Mouse (Mus musculus): Measurements from ENCODE around the gene Vmn2r25. TPM values are rescaled to one million over a fixed set of nuclear protein-coding genes. Genes with fewer than 3 reads are reported as not detected.

The Vmn2r25 gene
- 0.01 TPM in 1 of 2 replicates, not detected in the other for polyA plus RNA-seq (2021; fragmentation: Nextera tagmentation)
- long read RNA-seq, experiment 1, result 0 reads
- long read RNA-seq, experiment 2, result 0 reads

GRCm38 (mm10) chr6:123853363-123853762 lies at the start of gene Vmn2r25:
Vmn2r25 (minus strand) TSS chr6:123853463.

DNA sequence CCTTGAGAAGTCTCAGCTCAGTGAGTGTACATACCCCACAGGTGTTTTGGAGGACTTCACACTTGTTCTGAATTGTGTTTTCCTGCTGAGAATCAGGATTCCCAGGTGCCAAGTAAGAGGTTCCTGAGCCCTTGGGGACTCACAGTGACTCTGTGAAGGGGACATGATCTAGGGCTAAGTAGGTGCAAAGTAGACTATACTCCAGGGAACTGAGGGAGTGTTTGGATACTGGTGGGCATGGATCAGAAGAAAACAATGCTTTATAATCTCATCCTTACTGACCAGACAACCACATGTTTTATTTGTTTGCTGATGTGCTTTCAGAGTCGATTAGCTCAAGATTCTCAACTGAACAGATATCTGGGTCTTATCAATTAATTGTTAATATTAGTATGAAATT lies 74.7 kb downstream of the Vmn2r25 start, which contains the start of gene Vmn2r24:
Vmn2r24 (plus strand) TSS at position 301 of the 400 bp plus-strand sequence.

Other genes starting within 250 kb of the Vmn2r25 start
- not detected in 2 replicates for gene Vmn2r22, start 202.7 kb downstream of the Vmn2r25 start, polyA plus RNA-seq (2021; fragmentation: Nextera tagmentation)
- gene Vmn2r23, start 150.8 kb downstream of the Vmn2r25 start, polyA plus RNA-seq (2021; fragmentation: Nextera tagmentation), result 0.03 TPM in 1 of 2 replicates, not detected in the other
- gene Vmn2r24, start 74.6 kb downstream of the Vmn2r25 start, polyA plus RNA-seq (2021; fragmentation: Nextera tagmentation), result not detected in 2 replicates
- gene Vmn2r26, start 171.1 kb upstream of the Vmn2r25 start, polyA plus RNA-seq (2021; fragmentation: Nextera tagmentation), result not detected in 2 replicates

Measured in left cerebral cortex, adult 6 months (tissue).